Mouse (Mus musculus): ENCODE results near the gene Nuak1.

- TF ChIP-seq CTCF (IDR thresholded peaks at IDR 0.05; ENCODE audit: borderline replicate concordance, control insufficient read depth, extremely low read depth, insufficient read depth, low read length, poor library complexity), result no peak
- no peak for TF ChIP-seq POLR2A (IDR thresholded peaks at IDR 0.05; ENCODE audit: control insufficient read depth, extremely low read depth, insufficient read depth, low read length, poor library complexity)
Observed at GRCm38 (mm10) chr10:84363833-84364232, 76.6 kb downstream of the Nuak1 start.

All from thymus, adult 2 months (tissue).